Mouse (Mus musculus) thymus, adult 2 months (tissue): ENCODE data around the gene Prdm10. TPM values are rescaled to one million over a fixed set of nuclear protein-coding genes. Genes with fewer than 3 reads are reported as not detected.

Source experiments
- DNase-seq: peaks from one replicate; pipeline ENCODE4 v3.0.0; 2021
- H3K27ac ChIP-seq: fragments of 200-500 bp; 2 replicates; pipeline ENCODE4 v1.5.1; 2012; ENCODE audit warnings: low read length, control low read depth; ENCODE audit not compliant: control insufficient read depth, insufficient read depth
- H3K27me3 ChIP-seq: fragments of 200-500 bp; 2 replicates; pipeline ENCODE4 v1.6.1; 2012; ENCODE audit warnings: mild to moderate bottlenecking, low read length, moderate library complexity, mixed read lengths; ENCODE audit not compliant: control insufficient read depth, insufficient read depth
- H3K36me3 ChIP-seq: fragments of 200-500 bp; 2 replicates; pipeline ENCODE4 v1.6.1; 2012; ENCODE audit warnings: mild to moderate bottlenecking, low read length, moderate library complexity; ENCODE audit not compliant: control insufficient read depth, insufficient read depth
- H3K4me1 ChIP-seq: fragments of 200-500 bp; replicated peaks from 2 replicates; pipeline ENCODE4 v1.6.1; 2012; ENCODE audit warnings: low read length; ENCODE audit not compliant: control insufficient read depth, insufficient read depth
- H3K4me3 ChIP-seq: fragments of 200-500 bp; 2 replicates; pipeline ENCODE4 v1.5.1; 2012; ENCODE audit warnings: mild to moderate bottlenecking, low read length, control low read depth, moderate library complexity; ENCODE audit not compliant: control insufficient read depth, insufficient read depth
- CTCF ChIP-seq: fragments of 200-500 bp; IDR thresholded peaks from 2 replicates; pipeline ENCODE4 v1.5.1; 2012; ENCODE audit warnings: mild to moderate bottlenecking, control low read depth, low read length, moderate library complexity, borderline replicate concordance; ENCODE audit not compliant: control insufficient read depth, poor library complexity, insufficient read depth; ENCODE audit errors: extremely low read depth
- POLR2A ChIP-seq: fragments of 200-500 bp; IDR thresholded peaks from 2 replicates; pipeline ENCODE4 v1.6.1; 2012; ENCODE audit warnings: mild to moderate bottlenecking, low read length, control low read depth, moderate library complexity; ENCODE audit not compliant: control insufficient read depth, poor library complexity, insufficient read depth; ENCODE audit errors: extremely low read depth
- WGBS: fragments of 180-500 bp; shearing (Covaris S2); methylation state at CpG from one replicate; pipeline ENCODE4 v1.1.7; 2018; 5-methylcytosine and 5-hydroxymethylcytosine counted together
- polyA plus RNA-seq: library from polyadenylated mRNA; depleted of rRNA; stranded (reverse); fragments of >200 nt; gene quantifications from 2 replicates; pipeline ENCODE4 v1.2.3, GENCODE M21; 2012

Prdm10 gene
- polyA plus RNA-seq, 1 experiment = 21.8 TPM

GRCm38 (mm10) chr9:31321526-31321925 lies 41.2 kb downstream of the Prdm10 start:
- TF ChIP-seq CTCF (no peak), POLR2A (no peak)
- no peaks in the 10 kb centered on the region for H3K27me3 ChIP-seq
- WGBS = 90% methylated on average over 4 of the region's 4 CpGs
- DNase-seq = no peak
- no peaks in the 10 kb centered on the region; the same call in 1 of the 2 replicates for H3K4me1 ChIP-seq
- H3K27ac ChIP-seq = no peak overlapping the region
- no peak overlapping the region for H3K4me3 ChIP-seq
- H3K36me3 ChIP-seq = no peaks in the 10 kb centered on the region

- Histone ChIP-seq H3K36me3 (no peaks in the 10 kb centered on the region), H3K27me3 (no peaks in the 10 kb centered on the region), H3K27ac (no peak overlapping the region), H3K4me1 (no peaks in the 10 kb centered on the region; the same call in 1 of the 2 replicates), H3K4me3 (no peak overlapping the region)
- WGBS = 95% methylated on average over 5 of the region's 5 CpGs
- DNase-seq = no peak
- TF ChIP-seq POLR2A = no peak
- TF ChIP-seq CTCF = no peak
Measured at GRCm38 (mm10) chr9:31322090-31322489, 41.8 kb downstream of the Prdm10 start.

GRCm38 (mm10) chr9:31330816-31331215 lies 50.5 kb downstream of the Prdm10 start:
- TF ChIP-seq CTCF (no peak), POLR2A (no peak)
- H3K36me3 ChIP-seq = no peaks in the 10 kb centered on the region; the same call in 1 of the 2 replicates
- 92% methylated on average over 3 of the region's 3 CpGs for WGBS
- H3K4me1 ChIP-seq = no peaks in the 10 kb centered on the region
- DNase-seq = no peak
- H3K27ac ChIP-seq = no peak overlapping the region
- H3K27me3 ChIP-seq = no peaks in the 10 kb centered on the region
- H3K4me3 ChIP-seq = no peak overlapping the region

- 90% methylated on average over 4 of the region's 4 CpGs for WGBS
- Histone ChIP-seq H3K4me3 (no peak overlapping the region), H3K4me1 (no peaks in the 10 kb centered on the region), H3K27ac (no peak overlapping the region), H3K27me3 (no peaks in the 10 kb centered on the region), H3K36me3 (peaks cover under 1% of the 10 kb centered on the region; the same call in 1 of the 2 replicates)
- TF ChIP-seq CTCF = no peak
- no peak for DNase-seq
Measured at GRCm38 (mm10) chr9:31331246-31331645, 50.9 kb downstream of the Prdm10 start.

GRCm38 (mm10) chr9:31331906-31332305 lies 51.6 kb downstream of the Prdm10 start:
- no peaks in the 10 kb centered on the region for H3K4me1 ChIP-seq
- no peaks in the 10 kb centered on the region for H3K27me3 ChIP-seq
- over 99% methylated on average over 3 of the region's 3 CpGs for WGBS
- no peak overlapping the region for H3K4me3 ChIP-seq
- H3K36me3 ChIP-seq = peaks cover 6% of the 10 kb centered on the region; the same call in 1 of the 2 replicates
- no peak overlapping the region for H3K27ac ChIP-seq
- DNase-seq = no peak
- TF ChIP-seq CTCF = no peak
- TF ChIP-seq POLR2A = no peak

- Histone ChIP-seq H3K4me3 (no peak overlapping the region), H3K4me1 (no peaks in the 10 kb centered on the region)
- TF ChIP-seq POLR2A (no peak), CTCF (no peak)
Measured at GRCm38 (mm10) chr9:31332826-31333225, 52.5 kb downstream of the Prdm10 start.

GRCm38 (mm10) chr9:31334991-31335390 lies 54.7 kb downstream of the Prdm10 start:
- H3K4me3 ChIP-seq = no peak overlapping the region
- H3K36me3 ChIP-seq = peaks cover 6% of the 10 kb centered on the region; the same call in 1 of the 2 replicates
- DNase-seq = no peak
- no peaks in the 10 kb centered on the region for H3K27me3 ChIP-seq
- no peaks in the 10 kb centered on the region for H3K4me1 ChIP-seq
- no peak overlapping the region for H3K27ac ChIP-seq
- TF ChIP-seq POLR2A = no peak
- WGBS = 96% methylated on average over 6 of the region's 6 CpGs

More at GRCm38 (mm10) chr9:31332826-31333225, 52.5 kb downstream of the Prdm10 start:
- no peak for DNase-seq
- peaks cover 6% of the 10 kb centered on the region; the same call in 1 of the 2 replicates for H3K36me3 ChIP-seq
- no peak overlapping the region for H3K27ac ChIP-seq
- no peaks in the 10 kb centered on the region for H3K27me3 ChIP-seq
